Mouse (Mus musculus): ENCODE data around the gene Ppp1r3d. TPM values are rescaled to one million over a fixed set of nuclear protein-coding genes. Genes with fewer than 3 reads are reported as not detected.
A peak's percentile ranks its signal among the peaks of the same experiment; 100 is the strongest.

Ppp1r3d gene
- polyA plus RNA-seq, 1 experiment from 2014 or later, result 0.92 TPM

GRCm38 (mm10) chr2:178410286-178410685 lies 4.0 kb downstream of the Ppp1r3d start:
- ATAC-seq (ENCODE audit: low read depth), result no peak
- H3K9ac ChIP-seq (ENCODE audit: low read depth, low read length), result no peak overlapping the region

GRCm38 (mm10) chr2:178409024-178409423 lies 5.2 kb downstream of the Ppp1r3d start:
- Histone ChIP-seq H3K36me3 (ENCODE audit: control insufficient read depth, insufficient read depth) (no peaks in the 10 kb centered on the region), H3K9ac (ENCODE audit: low read depth, low read length) (no peak overlapping the region), H3K4me3 (ENCODE audit: low read depth, low read length) (no peak overlapping the region), H3K4me1 (ENCODE audit: control insufficient read depth, low read depth, low read length) (no peaks in the 10 kb centered on the region; the same call in 1 of the 2 replicates), H3K9me3 (replicated peaks; ENCODE audit: control insufficient read depth, low read length) (no peaks in the 10 kb centered on the region), H3K27me3 (ENCODE audit: control insufficient read depth, insufficient read depth, low read depth, low read length) (peaks cover 15% of the 10 kb centered on the region), H3K4me2 (ENCODE audit: low read depth, low read length) (no peak overlapping the region), H3K27ac (ENCODE audit: low read length) (no peak overlapping the region)
- no peak for ATAC-seq (ENCODE audit: low read depth)
- 13% methylated on average over 1 of the region's 1 CpGs for WGBS (ENCODE audit: insufficient replicate concordance)

More at GRCm38 (mm10) chr2:178410286-178410685, 4.0 kb downstream of the Ppp1r3d start:
- no peaks in the 10 kb centered on the region for H3K36me3 ChIP-seq (ENCODE audit: control insufficient read depth, insufficient read depth)
- H3K27me3 ChIP-seq (ENCODE audit: control insufficient read depth, insufficient read depth, low read depth, low read length), result peaks cover 27% of the 10 kb centered on the region
- no peaks in the 10 kb centered on the region for H3K9me3 ChIP-seq (replicated peaks; ENCODE audit: control insufficient read depth, low read length)
- no peak overlapping the region for H3K4me3 ChIP-seq (ENCODE audit: low read depth, low read length)
- no peaks in the 10 kb centered on the region; the same call in 1 of the 2 replicates for H3K4me1 ChIP-seq (ENCODE audit: control insufficient read depth, low read depth, low read length)
- no peak overlapping the region for H3K27ac ChIP-seq (ENCODE audit: low read length)
- no peak overlapping the region for H3K4me2 ChIP-seq (ENCODE audit: low read depth, low read length)
- WGBS (ENCODE audit: insufficient replicate concordance), result 56% methylated on average over 6 of the region's 6 CpGs

- peak; percentile 41; the same call in 1 of the 2 replicates for ATAC-seq (ENCODE audit: low read depth)
- 73% methylated on average over 51 of the region's 52 CpGs for WGBS (ENCODE audit: insufficient replicate concordance)
These were observed 7.0 kb downstream of the Ppp1r3d start, which contains the start of gene Sycp2 for GRCm38 (mm10) chr2:178407053-178407815. Gene Sycp2 (minus strand): TSS chr2:178407685.

More at GRCm38 (mm10) chr2:178407053-178407815, 7.0 kb downstream of the Ppp1r3d start, which contains the start of gene Sycp2:
- Histone ChIP-seq H3K27ac (ENCODE audit: low read length) (no peak within 1 kb of the TSS), H3K9ac (ENCODE audit: low read depth, low read length) (no peak within 1 kb of the TSS), H3K4me3 (ENCODE audit: low read depth, low read length) (no peak within 1 kb of the TSS), H3K4me1 (ENCODE audit: control insufficient read depth, low read depth, low read length) (no peaks in the 10 kb centered on the region), H3K36me3 (ENCODE audit: control insufficient read depth, insufficient read depth) (no peaks in the 10 kb centered on the region), H3K4me2 (ENCODE audit: low read depth, low read length) (no peak within 1 kb of the TSS), H3K9me3 (replicated peaks; ENCODE audit: control insufficient read depth, low read length) (no peaks in the 10 kb centered on the region), H3K27me3 (ENCODE audit: control insufficient read depth, insufficient read depth, low read depth, low read length) (no peaks in the 10 kb centered on the region)

Other genes with a start within 250 kb of the Ppp1r3d start
- 0.02 TPM in 1 of 2 replicates, not detected in the other for gene Sycp2, start 6.8 kb downstream of the Ppp1r3d start, polyA plus RNA-seq (2015; fragmentation: Nextera tagmentation; extraction: Ambion mirVana)
- 0.50 and 0.89 TPM in 2 replicates for gene Fam217b, start 52 bp upstream of the Ppp1r3d start, polyA plus RNA-seq (2015; fragmentation: Nextera tagmentation; extraction: Ambion mirVana)
- 0.13 and 0.14 TPM in 2 replicates for gene Cdh26, start 16.1 kb upstream of the Ppp1r3d start, polyA plus RNA-seq (2015; fragmentation: Nextera tagmentation; extraction: Ambion mirVana)

Data from liver, embryonic 16.5 days (tissue).